Mouse (Mus musculus) urinary bladder, adult 2 months (tissue): ENCODE measurements around the gene Csf1. TPM values are rescaled to one million over a fixed set of nuclear protein-coding genes. Genes with fewer than 3 reads are reported as not detected.
"Not testable (repeated sequence)": the region's sequence is repeated elsewhere in the genome, so short reads cannot be mapped to it uniquely, and the experiment has no call there.

Experiments used
- DNase-seq: peaks from one replicate; pipeline ENCODE4 v3.0.0; 2022; ENCODE audit warnings: low spot score
- polyA plus RNA-seq: library from polyadenylated mRNA; depleted of rRNA; stranded (reverse); fragments of >200 nt; gene quantifications from 2 replicates; pipeline ENCODE4 v1.2.3, GENCODE M21; 2012

Csf1 gene
- polyA plus RNA-seq, 1 experiment: 33.2 TPM

GRCm38 (mm10) chr3:107748260-107748955 is 11.9 kb downstream of the Csf1 start:
- peak; percentile 18 for DNase-seq

GRCm38 (mm10) chr3:107746026-107746425 is 14.2 kb downstream of the Csf1 start:
- peak; percentile 4 for DNase-seq

- no peak for DNase-seq
Measured at GRCm38 (mm10) chr3:107743650-107744049, 16.6 kb downstream of the Csf1 start.

- no peak for DNase-seq
Measured at GRCm38 (mm10) chr3:107743107-107743506, 17.2 kb downstream of the Csf1 start.

- DNase-seq: no peak
Measured at GRCm38 (mm10) chr3:107742071-107742710, 18.1 kb downstream of the Csf1 start.

- no peak for DNase-seq
Measured at GRCm38 (mm10) chr3:107741387-107741786, 18.9 kb downstream of the Csf1 start.

- DNase-seq: no peak
Measured at GRCm38 (mm10) chr3:107740578-107741207, 19.6 kb downstream of the Csf1 start.

GRCm38 (mm10) chr3:107739966-107740365 is 20.3 kb downstream of the Csf1 start:
- DNase-seq: no peak

- DNase-seq: no peak
Measured at GRCm38 (mm10) chr3:107739456-107739855, 20.8 kb downstream of the Csf1 start.

- DNase-seq: no peak
Measured at GRCm38 (mm10) chr3:107738620-107739019, 21.6 kb downstream of the Csf1 start.

GRCm38 (mm10) chr3:107737609-107738190 is 22.6 kb downstream of the Csf1 start:
- no peak for DNase-seq

- not testable (repeated sequence) for DNase-seq
Measured at GRCm38 (mm10) chr3:107735620-107736019, 24.6 kb downstream of the Csf1 start.

GRCm38 (mm10) chr3:107733329-107733728 is 26.9 kb downstream of the Csf1 start:
- DNase-seq: no peak

GRCm38 (mm10) chr3:107730236-107730635 is 30.0 kb downstream of the Csf1 start:
- DNase-seq: no peak

GRCm38 (mm10) chr3:107728509-107728908 is 31.8 kb downstream of the Csf1 start:
- DNase-seq: no peak

- no peak for DNase-seq
Measured at GRCm38 (mm10) chr3:107715971-107716370, 44.3 kb downstream of the Csf1 start.

GRCm38 (mm10) chr3:107714276-107714933 is 45.9 kb downstream of the Csf1 start:
- DNase-seq: no peak

GRCm38 (mm10) chr3:107712081-107712480 is 48.2 kb downstream of the Csf1 start:
- DNase-seq: no peak

GRCm38 (mm10) chr3:107709156-107709555 is 51.1 kb downstream of the Csf1 start:
- no peak for DNase-seq

GRCm38 (mm10) chr3:107707239-107707638 is 53.0 kb downstream of the Csf1 start:
- no peak for DNase-seq

GRCm38 (mm10) chr3:107706164-107706563 is 54.1 kb downstream of the Csf1 start:
- DNase-seq: no peak

- DNase-seq: no peak
Measured at GRCm38 (mm10) chr3:107704371-107704705, 55.9 kb downstream of the Csf1 start.
